Mouse (Mus musculus) urinary bladder, postnatal 25 days (tissue): ENCODE results near the gene Col4a3.

Experiments used
- DNase-seq: peaks from one replicate; pipeline ENCODE4 v3.0.0; 2022; ENCODE audit warnings: low spot score

Gene Col4a3

DNA sequence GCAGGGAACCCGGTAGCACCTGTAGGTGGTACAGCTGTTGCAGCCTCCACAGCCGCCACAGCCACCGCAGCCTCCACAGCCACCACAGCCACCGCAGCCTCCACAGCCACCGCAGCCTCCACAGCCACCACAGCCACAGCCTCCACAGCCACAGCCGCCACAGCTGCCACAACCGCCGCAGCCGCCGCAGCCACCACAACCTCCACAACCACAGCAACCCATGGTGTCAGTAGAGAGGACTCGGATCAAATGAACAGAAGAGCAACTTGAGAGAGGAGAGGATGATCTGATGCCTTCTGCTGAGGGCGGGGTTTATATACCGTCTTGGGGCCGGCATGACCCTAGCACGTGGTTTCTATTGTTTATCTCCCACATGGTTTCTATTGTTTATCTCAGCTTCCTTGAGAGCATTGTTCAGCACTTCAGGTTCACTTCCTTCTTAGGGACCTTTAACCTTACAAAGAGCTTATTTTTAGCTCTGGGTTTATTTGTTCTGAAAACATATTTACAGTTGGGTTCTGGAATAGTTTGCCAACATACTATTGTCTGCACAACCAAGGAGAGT is 184.4 kb downstream of the Col4a3 start, which contains the start of gene Gm47791:
Gene Gm47791 (minus strand): TSS at position 222 of the 565 bp plus-strand sequence.
- no peak for DNase-seq
